Mouse (Mus musculus) embryonic facial prominence, embryonic 12.5 days (tissue): ENCODE data around the gene Emilin2. TPM values are rescaled to one million over a fixed set of nuclear protein-coding genes. Genes with fewer than 3 reads are reported as not detected.
"Not testable (repeated sequence)": the region's sequence is repeated elsewhere in the genome, so short reads cannot be mapped to it uniquely, and the experiment has no call there.

ENCODE experiments used
- ATAC-seq: fragments of 200-750 bp; cut with Nextera tagmentation; 2 replicates; pipeline ENCODE4 v1.8.0; 2017; ENCODE audit not compliant: insufficient number of reproducible peaks, insufficient read depth, low FRiP score, low TSS enrichment
- H3K27ac ChIP-seq: fragments of 300-500 bp; sonication (generic); 2 replicates; pipeline ENCODE4 v1.5.1; 2016; ENCODE audit warnings: mild to moderate bottlenecking
- H3K27me3 ChIP-seq: fragments of 300-500 bp; sonication (generic); 2 replicates; pipeline ENCODE4 v1.6.1; 2016; ENCODE audit warnings: mild to moderate bottlenecking, moderate library complexity
- H3K36me3 ChIP-seq: fragments of 300-500 bp; sonication (generic); 2 replicates; pipeline ENCODE4 v1.6.1; 2016; ENCODE audit warnings: mild to moderate bottlenecking
- H3K4me1 ChIP-seq: fragments of 300-500 bp; sonication (generic); 2 replicates; pipeline ENCODE4 v1.6.1; 2016
- H3K4me2 ChIP-seq: fragments of 300-500 bp; sonication (generic); replicated peaks from 2 replicates; pipeline ENCODE4 v1.6.1; 2016; ENCODE audit warnings: mild to moderate bottlenecking, moderate library complexity
- H3K4me3 ChIP-seq: fragments of 300-500 bp; sonication (generic); 2 replicates; pipeline ENCODE4 v1.5.1; 2016; ENCODE audit warnings: mild to moderate bottlenecking
- H3K9ac ChIP-seq: fragments of 300-500 bp; sonication (generic); 2 replicates; pipeline ENCODE4 v1.6.1; 2016; ENCODE audit warnings: mild to moderate bottlenecking, moderate library complexity
- H3K9me3 ChIP-seq: fragments of 300-500 bp; sonication (generic); 2 replicates; pipeline ENCODE4 v1.6.1; 2016; ENCODE audit warnings: mild to moderate bottlenecking, moderate library complexity
- WGBS: fragments of 180-500 bp; shearing (Covaris S2); methylation state at CpG from one replicate; pipeline ENCODE4 v1.1.7; 2016; 5-methylcytosine and 5-hydroxymethylcytosine counted together
- polyA plus RNA-seq: library from polyadenylated mRNA; unstranded; fragments of >200 nt; fragmentation: Nextera tagmentation; extraction: Ambion mirVana; gene quantifications from 2 replicates; pipeline ENCODE4 v1.2.1, GENCODE M21; 2016

Emilin2 gene
- polyA plus RNA-seq = 22.1 and 23.5 TPM in 2 replicates

GRCm38 (mm10) chr17:71311340-71312171 lies at the start of gene Emilin2:
Emilin2 (minus strand) TSS chr17:71311978.
- peak within 1 kb of the TSS; percentile 99 for H3K4me2 ChIP-seq
- H3K36me3 ChIP-seq = no peaks in the 10 kb centered on the region
- H3K4me3 ChIP-seq = peak within 1 kb of the TSS; percentile 61
- no peaks in the 10 kb centered on the region for H3K9me3 ChIP-seq
- ATAC-seq = no peak
- peaks cover 6% of the 10 kb centered on the region; the same call in 1 of the 2 replicates for H3K4me1 ChIP-seq
- WGBS = 8% methylated on average over 20 of the region's 20 CpGs
- peaks cover 10% of the 10 kb centered on the region; the same call in 1 of the 2 replicates for H3K27me3 ChIP-seq
- H3K9ac ChIP-seq = peak within 1 kb of the TSS; percentile 82
- H3K27ac ChIP-seq = peak within 1 kb of the TSS; percentile 89

- no peaks in the 10 kb centered on the region for H3K4me1 ChIP-seq
- H3K27me3 ChIP-seq = no peaks in the 10 kb centered on the region
- no peak overlapping the region for H3K27ac ChIP-seq
- H3K9me3 ChIP-seq = no peaks in the 10 kb centered on the region
- H3K4me2 ChIP-seq = no peak overlapping the region
- 64% methylated on average over 3 of the region's 3 CpGs for WGBS
- H3K36me3 ChIP-seq = peaks cover 56% of the 10 kb centered on the region
- no peak for ATAC-seq
- H3K9ac ChIP-seq = no peak overlapping the region
- no peak overlapping the region for H3K4me3 ChIP-seq
Measured at GRCm38 (mm10) chr17:71355526-71355925, 43.7 kb upstream of the Emilin2 start.

- no peak overlapping the region for H3K9ac ChIP-seq
- no peaks in the 10 kb centered on the region for H3K27me3 ChIP-seq
- H3K36me3 ChIP-seq = peaks cover 54% of the 10 kb centered on the region
- 97% methylated on average over 11 of the region's 11 CpGs for WGBS
- no peak for ATAC-seq
- no peak overlapping the region for H3K4me2 ChIP-seq
- no peaks in the 10 kb centered on the region for H3K9me3 ChIP-seq
- H3K4me3 ChIP-seq = no peak overlapping the region
- no peaks in the 10 kb centered on the region for H3K4me1 ChIP-seq
- H3K27ac ChIP-seq = no peak overlapping the region
Measured at GRCm38 (mm10) chr17:71354205-71354604, 42.4 kb upstream of the Emilin2 start.

- Histone ChIP-seq H3K36me3 (peaks cover 72% of the 10 kb centered on the region), H3K4me3 (no peak overlapping the region), H3K4me2 (no peak overlapping the region), H3K9me3 (no peaks in the 10 kb centered on the region), H3K27me3 (no peaks in the 10 kb centered on the region), H3K27ac (no peak overlapping the region), H3K9ac (no peak overlapping the region), H3K4me1 (no peaks in the 10 kb centered on the region)
- ATAC-seq = no peak
- WGBS = 88% methylated on average over 3 of the region's 3 CpGs
Measured at GRCm38 (mm10) chr17:71348188-71348587, 36.4 kb upstream of the Emilin2 start.

GRCm38 (mm10) chr17:71342006-71342405 lies 30.2 kb upstream of the Emilin2 start:
- WGBS = 84% methylated on average over 3 of the region's 3 CpGs
- H3K36me3 ChIP-seq = peaks cover 28% of the 10 kb centered on the region
- no peak overlapping the region for H3K9ac ChIP-seq
- H3K9me3 ChIP-seq = no peaks in the 10 kb centered on the region
- no peak overlapping the region for H3K27ac ChIP-seq
- no peak overlapping the region for H3K4me3 ChIP-seq
- H3K4me1 ChIP-seq = no peaks in the 10 kb centered on the region
- ATAC-seq = no peak
- H3K4me2 ChIP-seq = no peak overlapping the region
- H3K27me3 ChIP-seq = no peaks in the 10 kb centered on the region

GRCm38 (mm10) chr17:71338627-71339026 lies 26.8 kb upstream of the Emilin2 start:
- Histone ChIP-seq H3K4me1 (no peaks in the 10 kb centered on the region), H3K9me3 (no peaks in the 10 kb centered on the region), H3K27me3 (no peaks in the 10 kb centered on the region), H3K4me2 (no peak overlapping the region), H3K9ac (no peak overlapping the region), H3K4me3 (no peak overlapping the region), H3K36me3 (peaks cover 12% of the 10 kb centered on the region), H3K27ac (no peak overlapping the region)
- ATAC-seq = no peak
- 93% methylated on average over 6 of the region's 6 CpGs for WGBS

- H3K27ac ChIP-seq = no peak overlapping the region
- 90% methylated on average over 9 of the region's 9 CpGs for WGBS
- H3K4me2 ChIP-seq = no peak overlapping the region
- no peaks in the 10 kb centered on the region for H3K4me1 ChIP-seq
- H3K9me3 ChIP-seq = no peaks in the 10 kb centered on the region
- no peak overlapping the region for H3K4me3 ChIP-seq
- ATAC-seq = no peak
- H3K36me3 ChIP-seq = peaks cover 5% of the 10 kb centered on the region
- H3K27me3 ChIP-seq = no peaks in the 10 kb centered on the region
- no peak overlapping the region for H3K9ac ChIP-seq
Measured at GRCm38 (mm10) chr17:71337546-71337945, 25.8 kb upstream of the Emilin2 start.

GRCm38 (mm10) chr17:71336421-71336820 lies 24.6 kb upstream of the Emilin2 start:
- Histone ChIP-seq H3K4me3 (no peak overlapping the region), H3K27ac (no peak overlapping the region), H3K4me1 (no peaks in the 10 kb centered on the region), H3K9me3 (no peaks in the 10 kb centered on the region), H3K9ac (no peak overlapping the region), H3K4me2 (no peak overlapping the region), H3K36me3 (no peaks in the 10 kb centered on the region), H3K27me3 (no peaks in the 10 kb centered on the region)
- ATAC-seq = no peak
- WGBS = 57% methylated on average over 8 of the region's 8 CpGs

GRCm38 (mm10) chr17:71332298-71332697 lies 20.5 kb upstream of the Emilin2 start:
- Histone ChIP-seq H3K9me3 (no peaks in the 10 kb centered on the region), H3K36me3 (no peaks in the 10 kb centered on the region), H3K27me3 (no peaks in the 10 kb centered on the region), H3K9ac (no peak overlapping the region), H3K27ac (no peak overlapping the region), H3K4me1 (no peaks in the 10 kb centered on the region), H3K4me2 (no peak overlapping the region), H3K4me3 (no peak overlapping the region)
- ATAC-seq = no peak
- 68% methylated on average over 15 of the region's 15 CpGs for WGBS

- H3K27ac ChIP-seq, H3K27me3 ChIP-seq, H3K4me1 ChIP-seq, H3K4me3 ChIP-seq, H3K9ac ChIP-seq, H3K9me3 ChIP-seq, H3K4me2 ChIP-seq, H3K36me3 ChIP-seq, ATAC-seq: not testable (repeated sequence)
- 89% methylated on average over 8 of the region's 8 CpGs for WGBS
Measured at GRCm38 (mm10) chr17:71320731-71321130, 9.0 kb upstream of the Emilin2 start.

GRCm38 (mm10) chr17:71319361-71319760 lies 7.6 kb upstream of the Emilin2 start:
- no peak for ATAC-seq

GRCm38 (mm10) chr17:71317571-71317970 lies 5.8 kb upstream of the Emilin2 start:
- 89% methylated on average over 4 of the region's 4 CpGs for WGBS
- Histone ChIP-seq H3K4me1 (no peaks in the 10 kb centered on the region), H3K9ac (no peak overlapping the region), H3K36me3 (no peaks in the 10 kb centered on the region), H3K27me3 (peaks cover 2% of the 10 kb centered on the region; the same call in 1 of the 2 replicates), H3K9me3 (no peaks in the 10 kb centered on the region), H3K27ac (no peak overlapping the region), H3K4me2 (no peak overlapping the region), H3K4me3 (no peak overlapping the region)
- ATAC-seq = no peak

More at GRCm38 (mm10) chr17:71319361-71319760, 7.6 kb upstream of the Emilin2 start:
- H3K9ac ChIP-seq = no peak overlapping the region
- H3K4me3 ChIP-seq = no peak overlapping the region
- 94% methylated on average over 3 of the region's 3 CpGs for WGBS
- no peaks in the 10 kb centered on the region for H3K27me3 ChIP-seq
- H3K4me2 ChIP-seq = no peak overlapping the region
- H3K36me3 ChIP-seq = no peaks in the 10 kb centered on the region
- H3K9me3 ChIP-seq = no peaks in the 10 kb centered on the region
- no peaks in the 10 kb centered on the region for H3K4me1 ChIP-seq
- H3K27ac ChIP-seq = no peak overlapping the region
